Mouse (Mus musculus) frontal cortex, postnatal 14 days (tissue): ENCODE results near the gene Rarb.

Experiments
- DNase-seq, 2 experiments: peaks; one replicate each; pipeline ENCODE4 v3.0.0; 2022; ENCODE audit warnings: low spot score in 2 of 2

The Rarb gene

DNA sequence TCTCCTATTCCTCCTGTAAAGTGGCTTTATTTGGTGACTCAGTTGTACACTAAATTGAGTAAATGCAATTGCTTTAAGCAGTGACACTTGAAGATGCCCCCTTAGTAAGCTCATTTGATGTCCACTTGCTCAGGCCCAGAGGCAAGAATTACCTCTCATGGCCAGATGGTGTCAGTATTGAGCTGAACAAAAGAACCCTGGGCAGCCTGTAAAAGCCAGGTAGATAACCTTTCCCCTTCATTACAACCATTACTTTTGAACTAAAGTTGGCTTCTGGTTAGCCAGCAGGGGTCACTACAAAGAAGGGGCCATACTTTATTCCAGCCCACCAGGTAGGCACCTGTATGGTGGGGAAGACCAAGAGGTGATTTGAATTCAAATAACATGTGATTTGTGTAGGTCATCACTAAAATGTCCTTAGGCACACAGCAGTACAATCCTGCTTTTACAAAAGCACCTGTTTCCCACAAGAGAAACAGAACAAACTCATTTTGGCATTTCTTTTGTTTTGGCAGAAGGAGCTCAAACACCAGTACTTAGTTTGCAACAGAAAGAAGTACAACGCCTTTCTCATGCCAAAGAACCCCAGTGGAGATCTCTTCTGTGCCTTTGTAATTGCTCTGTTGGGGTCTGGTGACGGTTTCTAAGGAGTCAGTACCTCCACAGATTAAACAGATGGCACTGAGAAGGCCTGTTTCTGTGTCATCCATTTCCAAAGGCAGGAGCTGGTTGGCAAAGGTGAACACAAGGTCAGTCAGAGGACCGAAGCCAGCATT is 384.4 kb downstream of the Rarb start:
- peak in 1 of 2 experiments; percentile 43 for DNase-seq

DNA sequence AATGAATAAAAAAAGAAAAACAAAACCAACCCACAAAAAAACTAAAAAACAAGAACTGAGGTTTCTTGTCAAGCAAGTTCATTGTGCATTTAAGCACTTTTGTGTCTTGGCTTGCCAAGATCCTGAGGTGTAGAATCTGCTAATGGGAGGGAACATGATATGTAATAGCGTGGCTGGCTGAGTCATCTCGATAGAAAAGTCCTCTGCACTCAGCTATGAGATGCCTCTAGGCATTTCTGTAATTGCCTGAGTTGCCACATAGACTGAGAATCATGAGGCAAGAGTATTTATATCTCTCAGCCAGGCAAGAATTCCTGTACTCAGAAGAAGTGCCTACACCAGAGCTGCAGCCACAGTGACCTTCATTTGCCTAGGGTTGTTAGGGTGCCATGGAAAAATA is 385.8 kb downstream of the Rarb start:
- no peak for DNase-seq

DNA sequence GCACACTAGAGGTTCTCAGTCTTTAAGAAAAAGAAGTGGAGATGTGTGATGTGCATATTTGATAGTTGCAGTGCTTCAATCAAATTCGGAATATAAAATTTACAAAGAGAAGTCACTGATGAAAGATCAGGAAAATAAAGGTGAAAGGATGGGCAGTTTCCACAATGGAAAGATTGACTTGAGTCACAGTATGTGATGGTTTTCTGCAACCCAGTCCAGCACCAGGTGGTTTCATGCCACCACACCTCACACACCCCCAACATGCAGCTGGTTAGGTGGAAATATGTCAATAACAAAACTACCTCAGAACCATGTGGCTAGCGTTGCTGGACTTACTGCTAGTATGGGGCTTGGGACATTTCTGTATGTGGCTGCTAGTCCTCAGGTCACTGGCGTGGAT is 386.4 kb downstream of the Rarb start:
- no peak for DNase-seq

DNA sequence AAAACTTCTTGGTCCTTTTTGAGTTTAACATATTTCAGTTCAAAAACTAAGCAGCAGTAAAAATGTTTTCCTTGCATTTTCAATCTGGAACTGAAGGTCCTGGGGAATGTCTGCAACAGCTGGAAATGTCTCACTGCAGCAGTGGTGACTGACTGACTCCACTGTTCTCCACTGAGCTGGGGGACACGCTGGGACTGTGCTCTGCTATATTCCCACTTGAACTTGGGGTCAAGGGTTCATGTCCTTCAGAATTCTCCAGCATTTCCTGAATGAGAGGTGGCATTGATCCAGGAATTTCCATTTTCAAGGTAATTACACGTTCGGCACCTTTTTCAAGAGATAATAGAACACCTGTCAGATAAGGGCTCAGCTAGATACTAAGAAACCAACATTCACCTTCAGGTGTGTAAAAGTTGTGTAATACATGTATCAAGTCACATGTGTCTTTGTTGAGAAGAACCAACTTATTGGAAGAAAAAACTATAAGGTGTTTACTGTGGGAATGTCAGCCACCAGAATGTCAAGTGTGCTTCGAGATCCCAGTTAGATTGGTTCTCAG is 386.9 kb downstream of the Rarb start:
- DNase-seq, result no peak

DNA sequence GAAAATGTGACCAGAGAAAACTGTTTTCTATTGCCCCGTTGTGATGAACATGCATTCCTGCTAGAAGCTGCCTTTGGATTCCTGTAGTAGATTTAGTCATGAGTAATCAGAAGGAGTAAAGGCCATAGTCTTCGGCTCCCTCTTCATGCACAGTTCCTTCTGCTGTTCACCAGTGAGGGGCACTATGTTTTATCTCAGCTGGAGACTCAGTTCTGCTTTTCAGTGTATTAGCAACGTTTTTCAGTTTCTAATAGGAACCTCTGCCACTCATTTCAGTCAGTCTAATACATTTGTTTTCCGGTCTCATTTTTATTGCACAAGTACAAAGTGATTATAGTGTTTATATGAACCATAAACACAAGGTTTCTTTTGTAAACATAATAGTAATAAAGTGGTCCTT is 391.4 kb downstream of the Rarb start:
- DNase-seq, result no peak

DNA sequence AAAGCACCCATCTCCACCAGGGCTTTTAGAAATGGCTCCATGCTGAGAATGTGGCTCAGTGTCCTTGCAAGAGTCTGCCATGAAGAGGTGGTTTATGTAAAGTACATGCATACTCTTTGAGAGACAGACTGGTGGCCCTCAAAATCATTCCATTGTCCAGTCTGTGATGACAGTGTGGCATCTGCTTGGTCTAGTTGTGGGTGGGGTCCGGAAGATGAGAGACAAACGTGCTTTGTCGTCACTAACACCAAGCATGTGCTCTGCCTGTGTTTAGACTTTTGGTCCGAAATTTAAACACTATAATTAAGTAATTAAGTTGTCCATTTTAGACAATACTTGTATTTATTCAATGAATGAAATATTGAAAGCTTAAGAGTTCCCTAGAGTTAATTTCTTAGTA is 404.8 kb downstream of the Rarb start:
- no peak for DNase-seq

DNA sequence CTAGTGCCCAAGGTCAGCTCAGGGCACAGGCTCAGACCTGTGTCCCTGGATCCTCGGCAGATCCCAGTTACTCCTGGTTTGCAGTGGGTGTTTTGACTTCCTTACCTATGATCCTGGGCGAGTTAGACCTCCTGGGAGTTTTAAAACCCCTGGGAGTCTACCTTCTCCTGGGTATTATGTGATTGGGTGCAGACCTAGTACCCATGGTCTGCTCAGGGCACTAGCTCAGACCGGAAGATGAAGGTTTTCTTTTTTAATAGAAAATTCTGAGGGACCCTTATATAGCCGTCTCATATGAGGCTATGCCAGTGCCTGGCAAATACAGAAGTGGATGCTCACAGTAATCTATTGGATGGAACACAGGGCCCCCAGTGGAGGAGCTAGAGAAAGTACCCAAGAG is 413.8 kb downstream of the Rarb start:
- DNase-seq, result no peak

DNA sequence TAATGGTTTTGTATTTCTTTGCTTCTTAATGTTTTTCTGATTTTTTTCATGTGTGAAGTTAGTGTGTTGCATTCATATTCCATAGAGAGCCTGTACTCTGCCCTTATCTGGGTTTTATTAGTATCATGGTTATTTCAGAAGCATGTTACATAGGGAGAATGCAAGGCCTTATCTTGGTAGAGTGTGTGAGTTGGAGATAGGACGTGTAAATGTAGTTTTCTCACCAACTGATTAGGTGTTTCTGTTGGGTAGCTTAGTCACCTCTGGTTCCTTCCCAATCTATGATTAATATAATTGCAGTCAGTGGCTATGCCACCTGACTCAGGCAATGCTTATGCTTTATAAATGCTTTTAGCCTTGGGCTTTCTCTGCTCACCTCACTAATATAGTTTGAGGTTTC is 434.2 kb downstream of the Rarb start:
- no peak for DNase-seq
